Mouse (Mus musculus): Measurements from ENCODE around the gene Dnase1l1.

The Dnase1l1 gene

DNA sequence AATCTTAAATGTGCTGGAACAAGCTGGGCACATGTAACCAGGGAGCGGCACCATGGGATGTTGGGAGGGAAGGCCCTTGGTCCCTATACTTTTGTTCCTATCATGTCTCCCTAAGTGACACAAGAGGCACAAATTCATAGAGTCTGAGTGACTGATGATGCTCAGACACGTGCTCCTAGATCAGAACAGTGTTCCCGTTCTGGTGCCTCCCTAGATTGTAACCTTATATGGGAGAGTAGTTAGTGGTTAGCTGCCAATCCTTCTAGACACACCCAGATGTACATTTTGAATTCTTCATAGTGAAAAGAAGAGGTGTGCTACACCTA lies 12.4 kb downstream of the Dnase1l1 start:
- no peak for DNase-seq

DNA sequence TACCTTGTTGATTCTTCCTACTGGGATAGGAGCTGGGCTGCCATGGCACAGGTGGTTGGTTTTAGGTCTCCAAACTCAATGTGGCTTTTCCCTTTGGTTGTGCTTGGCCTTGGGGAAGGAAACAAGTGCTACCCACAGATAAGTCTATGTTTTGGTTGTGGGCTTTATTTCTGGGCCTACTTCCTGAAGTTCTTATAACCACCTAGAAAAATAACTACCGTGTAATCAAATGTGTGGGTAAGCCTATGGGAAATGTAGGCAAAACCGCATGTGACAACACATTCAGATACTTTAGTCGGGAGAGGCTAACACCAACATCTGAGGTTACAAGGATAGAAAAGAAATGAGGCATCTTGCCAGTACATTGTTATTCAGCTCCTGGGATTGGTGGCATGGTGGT lies 24.4 kb downstream of the Dnase1l1 start:
- DNase-seq, result no peak

DNA sequence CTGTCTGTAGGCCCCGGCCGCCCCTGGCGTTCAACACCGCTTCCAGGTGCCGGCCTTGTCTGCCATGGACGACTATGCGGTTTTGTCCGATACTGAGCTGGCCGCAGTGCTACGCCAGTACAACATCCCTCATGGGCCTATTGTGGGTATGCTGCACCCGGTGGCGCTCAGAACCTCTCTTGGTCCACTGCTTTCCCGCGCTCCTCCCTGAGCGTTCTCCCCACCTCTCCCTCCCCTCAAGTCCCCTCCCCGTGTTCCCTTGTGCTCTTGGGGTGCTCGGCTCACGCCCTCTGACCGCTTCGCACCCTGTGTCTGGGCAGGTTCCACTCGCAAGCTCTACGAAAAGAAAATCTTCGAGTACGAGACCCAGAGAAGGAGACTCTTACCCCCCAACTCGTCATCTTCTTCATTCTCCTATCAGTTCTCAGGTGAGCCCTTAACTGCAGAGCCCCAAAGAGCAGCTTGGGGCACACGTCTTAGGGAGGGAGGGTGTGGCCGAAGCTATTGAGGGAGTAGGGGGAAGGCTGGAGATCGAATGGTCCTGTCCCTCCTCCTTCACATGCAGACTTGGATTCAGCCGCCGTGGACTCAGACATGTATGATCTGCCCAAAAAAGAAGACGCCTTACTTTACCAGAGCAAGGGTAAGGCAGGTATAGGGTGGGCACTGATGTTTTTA lies 27.1 kb downstream of the Dnase1l1 start:
- no peak for DNase-seq

DNA sequence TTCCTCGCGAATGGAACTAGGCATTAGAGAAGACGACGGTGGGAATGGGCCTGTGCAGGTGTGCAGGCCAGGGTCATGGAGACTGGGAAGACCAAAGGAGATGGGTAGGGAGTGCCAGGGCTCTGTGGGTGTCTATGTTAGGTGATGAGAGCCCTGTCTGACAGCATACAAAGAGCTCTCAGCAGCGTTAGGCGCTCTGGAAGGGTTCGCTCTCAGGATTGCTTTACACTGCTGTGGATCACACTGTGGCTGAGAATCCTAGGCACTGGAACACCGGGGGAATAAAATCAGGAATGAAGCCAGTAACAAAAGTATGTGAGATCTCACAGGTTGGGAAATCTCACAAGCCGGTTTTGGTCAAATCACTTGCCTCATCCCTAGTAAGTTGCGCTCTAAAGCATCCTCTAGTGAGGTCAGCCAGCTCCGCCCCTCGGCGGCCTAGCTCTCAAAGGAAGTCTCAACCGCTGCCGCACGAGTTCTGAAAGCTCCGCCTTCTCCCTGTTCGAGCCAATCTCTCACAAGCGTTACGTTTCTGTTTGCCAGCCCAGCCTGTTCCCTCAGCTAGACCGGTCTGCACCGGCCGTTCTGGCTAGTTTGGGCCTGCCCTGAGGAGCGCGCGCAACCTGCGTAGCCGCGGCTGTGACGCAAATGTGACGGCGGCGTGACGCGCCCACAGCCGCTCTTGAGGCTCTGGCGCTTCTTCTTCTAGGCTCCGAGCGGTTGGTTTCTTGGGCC lies 27.8 kb downstream of the Dnase1l1 start, which contains the start of gene Emd:
Emd (plus strand) TSS at position 535 of the 735 bp plus-strand sequence.
- peak; percentile 96 for DNase-seq

DNA sequence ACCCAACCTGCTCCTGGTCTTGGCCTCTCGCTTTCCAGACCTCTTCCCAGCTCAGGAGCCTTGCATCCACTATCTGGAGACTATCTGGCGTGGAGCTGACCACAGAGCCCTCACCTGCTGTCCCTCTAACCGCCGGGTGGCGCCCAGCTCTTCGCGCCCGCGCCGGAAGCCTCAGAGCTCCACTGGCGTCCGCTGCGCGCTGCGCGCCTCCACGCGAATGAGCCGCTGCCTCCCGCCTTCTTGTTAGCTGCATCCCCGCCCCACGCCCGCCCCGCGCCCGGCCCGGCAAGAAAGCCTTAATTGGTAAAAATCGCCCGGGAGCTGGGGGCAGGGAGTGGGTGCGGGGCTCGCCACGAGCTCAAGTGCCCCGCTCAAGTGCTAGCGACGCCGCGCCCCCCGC lies 32.5 kb downstream of the Dnase1l1 start, which contains the start of gene Flna:
Flna (minus strand) TSS at position 206 of the 400 bp plus-strand sequence.
- peak; percentile 79 for DNase-seq

DNA sequence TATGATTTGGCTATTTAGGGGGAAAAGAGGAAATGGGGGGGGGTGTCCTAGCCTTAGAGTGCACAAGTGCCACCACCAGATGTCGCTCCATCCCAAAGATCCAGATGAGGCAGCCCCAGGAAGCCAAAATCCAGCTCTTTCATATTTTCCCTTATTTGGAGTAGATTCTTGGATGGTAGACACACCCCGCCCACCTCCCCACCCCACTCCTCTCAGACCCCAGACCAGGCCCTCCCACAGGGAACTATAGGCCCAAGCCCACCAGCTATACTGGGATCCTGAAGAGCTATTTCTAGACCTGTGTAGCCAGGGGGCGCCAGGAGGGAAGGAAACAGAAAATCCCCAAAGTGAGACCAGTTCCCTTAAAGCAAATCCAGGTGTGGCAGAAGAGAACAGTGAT lies 33.5 kb downstream of the Dnase1l1 start:
- peak; percentile 76 for DNase-seq

DNA sequence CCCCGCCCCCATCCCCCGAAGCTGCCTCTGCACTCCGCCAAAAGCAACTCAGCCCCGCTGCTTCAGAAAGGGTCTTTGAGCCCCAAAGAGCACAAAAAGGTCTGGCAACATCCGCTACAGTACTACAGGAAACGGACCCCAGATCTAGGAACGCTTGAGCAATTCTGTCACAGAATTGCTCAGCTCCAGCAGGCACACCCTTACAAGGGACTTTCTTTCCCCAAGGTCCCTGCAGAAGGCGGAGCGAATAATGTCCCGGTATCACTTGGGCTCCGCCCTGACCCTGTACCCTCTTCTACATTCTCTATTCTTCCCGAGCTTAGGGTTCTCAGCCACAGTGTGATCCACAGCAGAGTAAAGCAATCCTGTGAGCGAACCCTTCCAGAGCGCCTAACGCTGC lies 35.4 kb downstream of the Dnase1l1 start:
- no peak for DNase-seq

DNA sequence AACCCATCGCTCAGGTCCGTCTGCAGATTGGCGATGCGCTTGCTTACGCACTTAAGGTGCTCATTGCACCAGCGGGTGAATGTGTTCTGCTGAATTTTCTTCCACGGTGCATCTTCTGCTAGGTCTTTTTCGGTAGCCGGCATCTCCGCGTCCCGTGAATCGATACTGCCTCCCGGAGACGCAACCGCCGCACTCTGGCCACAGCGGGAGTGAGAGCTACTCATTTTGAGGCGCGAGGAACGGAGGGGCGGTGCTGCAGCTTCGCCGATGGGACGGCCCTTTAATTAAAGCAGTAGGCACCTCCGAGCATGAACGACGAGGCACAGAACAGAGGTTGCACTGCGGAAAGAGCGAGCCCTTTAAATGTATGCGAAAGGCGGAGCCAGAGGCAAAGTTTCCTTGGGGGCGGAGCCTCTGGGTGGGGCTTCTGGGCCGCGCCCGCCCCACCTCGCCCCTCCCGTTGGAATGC lies 35.9 kb downstream of the Dnase1l1 start:
- peak; percentile 95 for DNase-seq

DNA sequence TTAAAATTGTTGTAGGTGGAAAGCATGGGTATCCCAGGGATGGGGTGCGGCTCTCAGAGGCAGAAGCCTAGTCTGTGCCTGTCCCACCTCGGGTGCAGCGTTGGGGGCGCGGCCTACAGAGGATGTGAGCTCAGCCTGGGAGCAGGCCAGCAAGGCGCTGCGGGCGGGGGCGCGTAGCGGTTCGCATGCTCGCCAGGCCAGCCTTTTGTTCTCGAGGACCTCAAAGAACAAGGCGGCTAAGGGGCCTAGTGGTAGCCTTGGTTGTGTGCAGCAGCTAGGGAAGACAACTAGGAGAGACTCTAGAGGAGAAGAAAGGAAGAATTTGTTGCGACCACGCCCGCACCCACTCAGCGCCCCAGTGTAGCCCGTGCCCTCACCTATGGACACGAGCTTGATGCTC lies 36.5 kb downstream of the Dnase1l1 start:
- DNase-seq, result peak; percentile 79

DNA sequence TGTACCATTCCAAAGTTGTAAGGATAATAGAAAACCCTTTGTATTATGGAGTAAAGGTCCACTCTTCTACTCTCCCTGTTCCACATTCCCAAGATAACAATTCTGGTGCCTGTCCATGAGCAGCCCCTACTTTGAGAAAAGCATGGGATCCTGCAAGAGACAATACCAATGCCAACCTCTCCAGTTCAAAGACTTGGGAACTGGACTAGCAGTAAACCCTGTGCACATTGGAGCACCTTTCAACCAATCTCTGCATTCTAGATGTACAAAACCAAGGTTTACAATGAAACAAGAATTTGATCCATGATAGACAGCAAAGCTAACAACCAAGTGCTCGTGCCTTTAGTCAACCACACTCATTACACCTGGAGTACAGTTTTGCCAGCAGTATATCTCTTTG lies 37.0 kb downstream of the Dnase1l1 start:
- peak; percentile 1 for DNase-seq

DNA sequence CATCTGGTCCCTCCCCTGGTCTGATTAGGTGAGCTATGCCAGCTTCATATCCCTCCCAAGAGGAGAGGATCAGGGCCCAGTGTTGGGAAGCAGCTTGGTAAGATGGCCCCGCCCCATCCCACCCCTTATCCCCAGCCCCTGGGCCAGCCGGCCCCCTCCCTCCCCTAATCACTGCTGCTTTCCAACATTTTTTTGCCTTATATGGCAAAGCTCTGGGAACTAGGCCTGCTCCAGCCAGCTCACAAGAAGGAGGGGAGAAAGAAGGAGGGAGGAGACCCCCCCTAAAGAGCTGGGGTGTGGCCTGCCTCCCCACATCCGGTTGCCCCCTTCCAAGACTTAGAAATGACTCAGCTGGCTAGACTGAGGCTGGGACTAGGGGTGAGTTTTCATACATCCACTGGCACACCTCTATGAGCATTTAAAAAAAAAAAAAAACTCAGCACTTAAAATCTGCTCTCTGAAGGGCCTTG lies 37.5 kb downstream of the Dnase1l1 start:
- DNase-seq, result peak; percentile 65

DNA sequence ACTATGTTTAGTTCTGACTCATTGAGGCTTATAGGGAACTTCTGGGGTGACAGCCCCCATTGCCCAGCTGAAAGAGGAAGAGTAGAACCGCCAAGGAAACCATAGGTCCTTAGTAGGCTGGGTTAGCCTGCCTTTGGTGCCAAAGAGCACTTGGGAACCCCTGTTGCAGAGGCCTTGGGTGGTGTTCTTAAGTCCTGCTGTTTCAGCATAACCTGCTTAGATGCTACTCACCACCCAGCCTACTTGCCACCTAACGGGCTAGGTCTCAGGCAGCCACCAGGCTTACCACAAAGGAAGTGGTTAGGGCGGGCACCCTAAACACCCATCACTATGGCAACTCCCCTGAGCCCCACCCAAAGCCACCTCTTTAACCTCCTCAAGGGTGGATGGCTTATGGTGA lies 38.3 kb downstream of the Dnase1l1 start:
- no peak for DNase-seq

DNA sequence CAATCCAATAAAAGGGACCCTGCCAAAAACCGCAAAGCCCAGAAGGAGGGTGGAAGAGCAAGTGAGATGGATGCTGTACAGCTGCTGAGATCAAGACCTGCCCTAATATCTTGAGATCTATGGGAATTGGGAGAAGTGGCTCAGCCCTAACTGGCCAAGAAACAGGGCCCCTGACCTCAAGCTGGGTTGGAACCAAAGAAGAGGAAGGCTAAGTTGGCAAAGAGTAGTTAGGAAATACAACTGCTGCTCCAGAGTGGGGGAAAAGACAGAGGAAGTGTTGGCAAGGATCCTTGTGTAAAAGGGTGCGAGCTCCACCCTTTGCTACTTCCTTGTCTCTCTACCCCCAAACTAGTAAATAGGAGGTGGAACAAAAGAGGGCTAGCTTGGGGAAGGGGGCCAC lies 38.7 kb downstream of the Dnase1l1 start:
- DNase-seq, result no peak

DNA sequence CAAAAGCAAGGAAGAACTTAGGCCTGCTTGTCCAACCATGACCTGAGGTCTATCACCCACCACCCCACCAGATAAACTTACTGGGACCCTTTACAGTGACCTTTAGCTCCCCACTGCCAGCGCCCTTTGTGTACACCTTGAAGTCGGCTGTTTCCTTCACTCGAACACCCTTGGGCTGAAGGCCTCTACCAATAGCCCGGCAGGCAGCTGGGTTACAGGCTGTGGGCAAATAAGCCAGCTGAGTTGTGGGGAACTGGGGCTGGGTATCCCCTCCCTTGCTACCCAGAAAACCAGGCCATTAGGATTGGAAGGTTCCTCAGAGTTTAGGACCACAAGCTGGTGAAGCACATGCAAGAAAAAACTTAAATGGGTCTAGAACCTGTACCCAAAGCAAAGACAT lies 41.8 kb downstream of the Dnase1l1 start:
- no peak for DNase-seq

DNA sequence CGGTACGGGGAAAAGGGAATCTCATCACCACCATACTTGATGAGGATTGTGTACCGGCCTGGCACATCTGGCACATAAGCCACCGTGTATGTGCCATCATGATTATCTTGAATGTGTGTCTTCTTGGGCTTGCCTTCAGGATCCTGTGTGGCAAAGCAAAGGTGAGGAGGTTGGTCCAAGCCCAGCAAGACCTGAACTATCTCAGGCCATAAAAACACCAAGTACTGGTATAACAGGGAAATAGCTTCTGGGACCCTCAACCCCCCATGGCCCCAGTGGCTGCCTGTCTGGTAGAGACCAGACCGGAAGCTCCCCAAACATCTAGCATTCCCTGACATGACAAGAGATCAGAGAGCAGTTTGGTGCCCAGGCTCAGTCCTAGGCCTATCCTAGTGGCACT lies 48.9 kb downstream of the Dnase1l1 start:
- no peak for DNase-seq

DNA sequence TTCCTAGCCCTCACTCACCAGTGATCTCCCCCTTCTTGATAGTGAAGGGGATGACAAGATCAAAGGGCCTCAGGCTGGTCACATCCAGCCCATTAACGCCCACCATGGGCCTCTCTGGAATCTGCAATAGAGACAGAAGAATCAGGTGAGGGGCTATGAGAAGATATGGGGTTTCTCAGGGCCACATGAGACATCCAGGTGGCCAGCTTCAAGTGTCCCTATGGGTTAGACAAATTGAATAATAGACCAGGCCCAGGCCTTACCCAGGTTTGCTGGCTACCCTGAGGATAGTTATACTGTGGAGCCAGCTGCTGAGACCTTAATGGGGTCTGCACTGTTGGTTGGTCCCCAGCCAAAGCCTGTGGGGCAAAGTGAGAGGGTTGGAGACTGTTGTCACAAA lies 52.1 kb downstream of the Dnase1l1 start:
- DNase-seq, result no peak
